Mouse (Mus musculus): ENCODE results near the gene Ythdc1. TPM values are rescaled to one million over a fixed set of nuclear protein-coding genes. Genes with fewer than 3 reads are reported as not detected.
A peak's percentile ranks its signal among the peaks of the same experiment; 100 is the strongest.

Ythdc1 gene
- 34.8 and 38.8 TPM in 2 replicates for polyA plus RNA-seq (2014; fragmentation: Nextera tagmentation; extraction: Ambion mirVana)

- no peaks in the 10 kb centered on the region for H3K9me3 ChIP-seq (replicated peaks; ENCODE audit: control insufficient read depth, low read length)
- WGBS (ENCODE audit: insufficient replicate concordance) = under 1% methylated on average over 103 of the region's 111 CpGs
Observed at GRCm38 (mm10) chr5:86803962-86804940, at the start of gene Ythdc1. TSS of gene Ythdc1 (plus strand) at chr5:86804221.

GRCm38 (mm10) chr5:86769015-86769658 lies 34.9 kb upstream of the Ythdc1 start:
- Histone ChIP-seq H3K9ac (ENCODE audit: low read depth, low read length) (no peak overlapping the region), H3K36me3 (ENCODE audit: control insufficient read depth, insufficient read depth, low read length) (no peaks in the 10 kb centered on the region), H3K27ac (ENCODE audit: low read depth, low read length) (no peak overlapping the region), H3K4me1 (ENCODE audit: control insufficient read depth, insufficient read depth, low read length) (no peaks in the 10 kb centered on the region), H3K27me3 (ENCODE audit: control insufficient read depth, insufficient read depth, low read length) (no peaks in the 10 kb centered on the region), H3K9me3 (replicated peaks; ENCODE audit: control insufficient read depth, low read length) (no peaks in the 10 kb centered on the region), H3K4me3 (ENCODE audit: low read depth, low read length) (no peak overlapping the region), H3K4me2 (no peak overlapping the region)
- no peak for ATAC-seq (replicated peaks; ENCODE audit: insufficient number of reproducible peaks, low FRiP score, low TSS enrichment)
- 48% methylated on average over 3 of the region's 3 CpGs for WGBS (ENCODE audit: insufficient replicate concordance)

More at GRCm38 (mm10) chr5:86803962-86804940, at the start of gene Ythdc1:
- peak within 1 kb of the TSS; percentile 99 for H3K27ac ChIP-seq (ENCODE audit: low read depth, low read length)
- H3K4me3 ChIP-seq (ENCODE audit: low read depth, low read length) = peak within 1 kb of the TSS; percentile 92
- peak within 1 kb of the TSS; percentile 72 for H3K4me2 ChIP-seq
- peak within 1 kb of the TSS; percentile 99 for H3K9ac ChIP-seq (ENCODE audit: low read depth, low read length)
- peaks cover 4% of the 10 kb centered on the region; the same call in 1 of the 2 replicates for H3K4me1 ChIP-seq (ENCODE audit: control insufficient read depth, insufficient read depth, low read length)
- H3K27me3 ChIP-seq (ENCODE audit: control insufficient read depth, insufficient read depth, low read length) = no peaks in the 10 kb centered on the region
- no peaks in the 10 kb centered on the region for H3K36me3 ChIP-seq (ENCODE audit: control insufficient read depth, insufficient read depth, low read length)
- peak; percentile 98 for ATAC-seq (replicated peaks; ENCODE audit: insufficient number of reproducible peaks, low FRiP score, low TSS enrichment)

GRCm38 (mm10) chr5:86771010-86771409 lies 33.0 kb upstream of the Ythdc1 start:
- no peak overlapping the region for H3K4me2 ChIP-seq
- H3K27me3 ChIP-seq (ENCODE audit: control insufficient read depth, insufficient read depth, low read length) = no peaks in the 10 kb centered on the region
- no peaks in the 10 kb centered on the region for H3K9me3 ChIP-seq (replicated peaks; ENCODE audit: control insufficient read depth, low read length)
- H3K4me1 ChIP-seq (ENCODE audit: control insufficient read depth, insufficient read depth, low read length) = no peaks in the 10 kb centered on the region
- H3K4me3 ChIP-seq (ENCODE audit: low read depth, low read length) = no peak overlapping the region
- H3K36me3 ChIP-seq (ENCODE audit: control insufficient read depth, insufficient read depth, low read length) = no peaks in the 10 kb centered on the region
- ATAC-seq (replicated peaks; ENCODE audit: insufficient number of reproducible peaks, low FRiP score, low TSS enrichment) = no peak
- H3K9ac ChIP-seq (ENCODE audit: low read depth, low read length) = no peak overlapping the region
- H3K27ac ChIP-seq (ENCODE audit: low read depth, low read length) = no peak overlapping the region

- WGBS (ENCODE audit: insufficient replicate concordance) = 78% methylated on average over 5 of the region's 5 CpGs
- H3K4me1 ChIP-seq (ENCODE audit: control insufficient read depth, insufficient read depth, low read length) = no peaks in the 10 kb centered on the region
- H3K9ac ChIP-seq (ENCODE audit: low read depth, low read length) = no peak overlapping the region
- no peak overlapping the region for H3K27ac ChIP-seq (ENCODE audit: low read depth, low read length)
- no peaks in the 10 kb centered on the region for H3K27me3 ChIP-seq (ENCODE audit: control insufficient read depth, insufficient read depth, low read length)
- no peaks in the 10 kb centered on the region for H3K9me3 ChIP-seq (replicated peaks; ENCODE audit: control insufficient read depth, low read length)
- no peak for ATAC-seq (replicated peaks; ENCODE audit: insufficient number of reproducible peaks, low FRiP score, low TSS enrichment)
- H3K4me2 ChIP-seq = no peak overlapping the region
- no peak overlapping the region for H3K4me3 ChIP-seq (ENCODE audit: low read depth, low read length)
- H3K36me3 ChIP-seq (ENCODE audit: control insufficient read depth, insufficient read depth, low read length) = no peaks in the 10 kb centered on the region
Observed at GRCm38 (mm10) chr5:86776941-86777340, 27.1 kb upstream of the Ythdc1 start.

- no peaks in the 10 kb centered on the region for H3K36me3 ChIP-seq (ENCODE audit: control insufficient read depth, insufficient read depth, low read length)
- no peaks in the 10 kb centered on the region for H3K4me1 ChIP-seq (ENCODE audit: control insufficient read depth, insufficient read depth, low read length)
- H3K4me3 ChIP-seq (ENCODE audit: low read depth, low read length) = no peak overlapping the region
- H3K27ac ChIP-seq (ENCODE audit: low read depth, low read length) = no peak overlapping the region
- ATAC-seq (replicated peaks; ENCODE audit: insufficient number of reproducible peaks, low FRiP score, low TSS enrichment) = no peak
- 62% methylated on average over 1 of the region's 1 CpGs for WGBS (ENCODE audit: insufficient replicate concordance)
- H3K4me2 ChIP-seq = no peak overlapping the region
- no peaks in the 10 kb centered on the region for H3K9me3 ChIP-seq (replicated peaks; ENCODE audit: control insufficient read depth, low read length)
- H3K27me3 ChIP-seq (ENCODE audit: control insufficient read depth, insufficient read depth, low read length) = no peaks in the 10 kb centered on the region
- no peak overlapping the region for H3K9ac ChIP-seq (ENCODE audit: low read depth, low read length)
Observed at GRCm38 (mm10) chr5:86778471-86778870, 25.6 kb upstream of the Ythdc1 start.

GRCm38 (mm10) chr5:86783059-86783458 lies 21.0 kb upstream of the Ythdc1 start:
- 59% methylated on average over 8 of the region's 8 CpGs for WGBS (ENCODE audit: insufficient replicate concordance)
- Histone ChIP-seq H3K4me1 (ENCODE audit: control insufficient read depth, insufficient read depth, low read length) (no peaks in the 10 kb centered on the region), H3K9me3 (replicated peaks; ENCODE audit: control insufficient read depth, low read length) (no peaks in the 10 kb centered on the region), H3K27ac (ENCODE audit: low read depth, low read length) (no peak overlapping the region), H3K4me3 (ENCODE audit: low read depth, low read length) (no peak overlapping the region), H3K4me2 (no peak overlapping the region), H3K27me3 (ENCODE audit: control insufficient read depth, insufficient read depth, low read length) (no peaks in the 10 kb centered on the region), H3K9ac (ENCODE audit: low read depth, low read length) (no peak overlapping the region), H3K36me3 (ENCODE audit: control insufficient read depth, insufficient read depth, low read length) (no peaks in the 10 kb centered on the region)
- ATAC-seq (replicated peaks; ENCODE audit: insufficient number of reproducible peaks, low FRiP score, low TSS enrichment) = no peak

GRCm38 (mm10) chr5:86784205-86784604 lies 19.8 kb upstream of the Ythdc1 start:
- 78% methylated on average over 1 of the region's 1 CpGs for WGBS (ENCODE audit: insufficient replicate concordance)
- H3K9ac ChIP-seq (ENCODE audit: low read depth, low read length) = no peak overlapping the region

GRCm38 (mm10) chr5:86786798-86787197 lies 17.2 kb upstream of the Ythdc1 start:
- 56% methylated on average over 1 of the region's 1 CpGs for WGBS (ENCODE audit: insufficient replicate concordance)
- Histone ChIP-seq H3K4me2 (no peak overlapping the region), H3K27me3 (ENCODE audit: control insufficient read depth, insufficient read depth, low read length) (no peaks in the 10 kb centered on the region), H3K9ac (ENCODE audit: low read depth, low read length) (no peak overlapping the region), H3K4me3 (ENCODE audit: low read depth, low read length) (no peak overlapping the region), H3K4me1 (ENCODE audit: control insufficient read depth, insufficient read depth, low read length) (no peaks in the 10 kb centered on the region), H3K36me3 (ENCODE audit: control insufficient read depth, insufficient read depth, low read length) (no peaks in the 10 kb centered on the region), H3K27ac (ENCODE audit: low read depth, low read length) (no peak overlapping the region), H3K9me3 (replicated peaks; ENCODE audit: control insufficient read depth, low read length) (no peaks in the 10 kb centered on the region)
- no peak for ATAC-seq (replicated peaks; ENCODE audit: insufficient number of reproducible peaks, low FRiP score, low TSS enrichment)

More at GRCm38 (mm10) chr5:86784205-86784604, 19.8 kb upstream of the Ythdc1 start:
- no peak overlapping the region for H3K4me3 ChIP-seq (ENCODE audit: low read depth, low read length)
- H3K27me3 ChIP-seq (ENCODE audit: control insufficient read depth, insufficient read depth, low read length) = no peaks in the 10 kb centered on the region
- H3K27ac ChIP-seq (ENCODE audit: low read depth, low read length) = no peak overlapping the region
- H3K9me3 ChIP-seq (replicated peaks; ENCODE audit: control insufficient read depth, low read length) = no peaks in the 10 kb centered on the region
- no peaks in the 10 kb centered on the region for H3K4me1 ChIP-seq (ENCODE audit: control insufficient read depth, insufficient read depth, low read length)
- H3K36me3 ChIP-seq (ENCODE audit: control insufficient read depth, insufficient read depth, low read length) = no peaks in the 10 kb centered on the region
- no peak overlapping the region for H3K4me2 ChIP-seq
- no peak for ATAC-seq (replicated peaks; ENCODE audit: insufficient number of reproducible peaks, low FRiP score, low TSS enrichment)
